Mouse (Mus musculus) thymus, adult 2 months (tissue): ENCODE measurements around the gene Fbn1.

ENCODE experiments used
- CTCF ChIP-seq: fragments of 200-500 bp; IDR thresholded peaks from 2 replicates; pipeline ENCODE4 v1.5.1; 2012; ENCODE audit warnings: mild to moderate bottlenecking, control low read depth, low read length, moderate library complexity, borderline replicate concordance; ENCODE audit not compliant: control insufficient read depth, poor library complexity, insufficient read depth; ENCODE audit errors: extremely low read depth
- POLR2A ChIP-seq: fragments of 200-500 bp; IDR thresholded peaks from 2 replicates; pipeline ENCODE4 v1.6.1; 2012; ENCODE audit warnings: mild to moderate bottlenecking, low read length, control low read depth, moderate library complexity; ENCODE audit not compliant: control insufficient read depth, poor library complexity, insufficient read depth; ENCODE audit errors: extremely low read depth

DNA sequence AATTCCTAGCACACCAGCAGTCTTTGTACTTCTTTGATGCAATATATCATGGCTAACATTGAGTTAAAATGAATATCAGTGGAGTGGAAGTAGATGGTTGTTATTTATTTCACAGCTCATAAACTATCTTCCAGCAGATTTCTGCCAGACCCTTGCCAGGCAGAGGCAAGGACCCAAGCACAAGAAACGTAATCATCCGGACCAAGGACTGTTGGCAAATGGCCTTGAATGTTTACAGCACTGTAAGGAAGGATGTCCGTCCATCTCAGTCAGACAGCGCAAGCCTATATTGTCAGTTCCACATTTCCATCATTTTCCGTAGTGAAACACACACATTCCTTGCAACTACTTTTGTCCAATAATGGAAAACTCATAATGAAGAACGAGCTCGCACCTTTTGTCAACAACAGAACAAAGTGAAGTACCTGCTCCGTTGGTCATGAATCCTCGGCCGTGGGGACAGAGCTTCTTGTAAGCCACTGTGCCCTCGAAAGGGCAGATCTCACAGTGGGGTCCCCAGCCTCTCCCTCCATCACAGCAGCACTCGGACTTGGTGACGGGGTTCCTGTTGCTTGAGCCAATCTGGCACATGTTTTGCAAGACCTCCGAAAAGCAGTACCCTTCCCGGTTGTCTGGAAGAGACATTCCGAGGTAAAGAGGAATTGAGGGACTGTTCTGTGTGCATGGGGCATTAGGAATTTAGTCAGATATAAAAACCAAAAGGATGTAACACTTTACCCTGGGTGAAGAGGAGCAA is 193.4 kb downstream of the Fbn1 start:
- TF ChIP-seq CTCF = no peak
- no peak for TF ChIP-seq POLR2A
